Mouse (Mus musculus) megakaryocyte, adult 5-6 weeks (primary cell): Measurements from ENCODE around the gene Mocs3. TPM values are rescaled to one million over a fixed set of nuclear protein-coding genes. Genes with fewer than 3 reads are reported as not detected.
A peak's percentile ranks its signal among the peaks of the same experiment; 100 is the strongest.

Source experiments
- ATAC-seq: 2 replicates; pipeline ENCODE4 v1.8.0; 2016; ENCODE audit warnings: mild to moderate bottlenecking, inconsistent platforms; ENCODE audit not compliant: poor library complexity, severe bottlenecking
- total RNA-seq, 2 experiments: library from RNA; stranded (forward) in 1 of 2; stranded (reverse) in 1 of 2; fragments of 153-499, 151-499 nt in 1 of 2; fragments of 221-1000, 200-1000 nt in 1 of 2; gene quantifications; 2 replicates each; pipeline versions ENCODE4 v1.2.3 to v1.2.4; 2015 to 2017

Gene Mocs3
- total RNA-seq, 2 experiments from 2014 or later, result 2.1 to 3.4 TPM

DNA sequence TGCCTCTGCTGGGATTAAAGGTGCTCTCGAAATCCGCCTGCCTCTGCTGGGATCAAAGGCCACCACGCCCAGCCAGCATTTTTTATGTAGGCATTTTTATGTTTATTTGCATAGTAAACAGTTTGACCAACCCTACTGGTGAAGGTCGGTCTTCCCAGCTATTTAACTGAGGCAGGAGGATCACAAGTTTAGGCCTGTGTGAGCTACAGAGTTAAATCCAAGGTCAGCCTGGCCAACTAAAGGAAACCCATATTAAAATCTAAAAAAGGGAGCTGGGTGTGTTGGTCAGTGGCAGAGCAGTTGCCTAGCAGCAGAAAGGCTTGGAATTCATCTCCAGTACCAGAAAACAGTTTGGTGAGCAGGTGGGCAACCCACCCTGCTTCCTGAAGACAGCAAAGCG lies 2.9 kb downstream of the Mocs3 start:
- no peak for ATAC-seq

DNA sequence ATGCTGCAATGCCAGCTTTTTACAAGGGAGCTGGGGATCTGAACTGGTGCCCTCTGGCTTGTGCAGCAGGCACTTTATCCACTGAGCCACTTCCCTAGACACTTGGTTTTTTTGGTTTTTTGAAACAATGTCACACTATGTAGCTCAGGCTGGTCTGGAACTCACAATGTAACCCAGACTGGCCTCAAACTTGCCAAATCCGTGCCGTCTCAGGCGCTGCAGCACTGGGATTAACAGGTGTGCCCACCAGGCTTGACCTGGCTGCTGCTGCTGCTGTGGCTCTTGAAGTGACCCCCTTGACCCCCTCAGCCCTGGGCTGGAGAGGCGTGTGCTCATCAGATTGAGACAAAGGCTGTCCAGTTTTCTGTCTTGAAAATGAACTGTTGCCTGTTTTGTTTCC lies 7.9 kb downstream of the Mocs3 start:
- no peak for ATAC-seq

DNA sequence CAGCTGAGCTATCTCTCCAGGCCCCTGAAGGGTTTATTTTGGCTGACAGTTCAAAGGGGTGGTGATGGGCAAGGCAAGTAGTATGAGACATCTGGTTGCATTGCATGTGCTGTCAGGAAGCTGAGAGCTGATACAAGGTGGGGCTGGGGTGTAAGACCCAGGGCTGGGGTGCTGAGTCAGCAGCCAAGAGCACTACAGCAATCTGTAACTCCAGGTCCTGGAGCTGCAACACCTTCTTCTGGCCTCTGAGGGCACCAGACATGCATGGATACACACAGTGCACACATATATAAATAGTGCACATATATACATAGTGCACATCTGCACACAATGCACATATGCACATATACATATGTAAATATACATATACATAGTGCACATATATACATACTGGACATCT lies 12.4 kb downstream of the Mocs3 start:
- ATAC-seq, result no peak

DNA sequence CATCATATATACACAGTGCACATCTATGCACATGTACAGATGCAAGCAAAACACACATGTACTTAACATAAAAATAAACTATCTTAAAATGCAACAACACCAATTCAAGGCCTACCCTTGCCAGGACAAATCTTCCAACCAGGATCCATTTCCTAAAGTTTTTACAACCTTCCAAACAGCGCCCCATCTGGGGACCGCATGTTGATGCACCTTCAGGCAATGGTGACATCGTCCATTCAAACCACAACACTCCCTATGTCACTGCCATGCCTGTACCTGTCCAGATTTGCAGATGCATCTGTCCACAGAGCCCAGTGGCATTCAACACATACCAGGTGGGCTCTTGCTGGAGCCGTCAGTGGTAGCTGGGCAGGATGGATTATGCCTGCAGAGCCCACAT lies 12.9 kb downstream of the Mocs3 start:
- no peak for ATAC-seq

DNA sequence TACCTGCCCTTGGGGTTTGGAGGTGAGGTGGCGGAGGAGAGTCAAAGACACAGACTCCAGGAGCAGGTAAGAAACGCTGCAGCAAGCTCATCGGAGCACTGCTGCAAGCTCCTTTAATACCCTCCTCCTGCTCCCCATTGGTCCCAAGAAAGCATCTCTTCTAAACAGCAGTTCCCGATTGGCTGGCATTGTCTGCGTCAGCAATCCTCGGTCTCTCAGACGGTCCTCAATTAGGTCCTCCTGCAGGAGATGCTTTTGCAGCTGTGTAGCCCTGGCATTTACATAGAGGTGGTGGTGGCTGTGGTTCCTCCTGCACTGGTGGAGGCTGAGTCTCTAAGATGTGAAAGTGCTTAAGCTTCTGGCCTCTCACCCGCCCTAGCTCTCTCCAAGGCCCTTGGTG lies 15.1 kb downstream of the Mocs3 start:
- ATAC-seq, result no peak

DNA sequence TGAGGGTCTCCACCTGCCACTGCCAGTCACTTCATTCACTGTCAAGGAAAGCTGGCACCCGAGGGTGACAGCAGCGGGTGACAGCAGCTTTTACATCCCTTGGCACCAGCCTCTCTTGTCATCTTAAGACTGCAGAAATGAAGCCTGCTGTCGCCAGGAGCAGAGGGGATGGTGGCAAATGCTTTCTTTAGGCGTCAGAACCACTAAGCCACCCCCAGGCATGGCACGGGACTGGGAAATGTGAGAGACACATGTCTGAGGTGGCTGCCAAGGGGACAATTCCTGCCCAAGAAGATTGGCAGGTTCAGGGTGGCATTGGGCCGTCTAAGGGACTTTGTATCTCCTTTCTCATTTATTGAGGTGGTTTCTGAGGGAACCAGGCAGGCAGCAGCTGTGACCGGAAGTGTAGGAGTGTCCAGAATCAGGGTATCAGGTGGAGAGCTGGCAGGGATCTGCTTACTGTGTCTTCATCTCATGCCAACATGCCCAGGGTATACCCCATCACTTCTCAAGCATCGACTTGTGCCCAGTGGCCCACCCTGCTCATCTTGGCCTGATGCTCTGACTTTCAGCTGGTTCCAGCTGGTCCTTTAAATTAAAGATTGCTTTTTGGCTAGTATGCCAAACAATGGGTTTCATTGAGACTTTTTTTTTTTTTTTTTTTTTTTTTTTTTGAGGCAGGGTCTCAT lies 17.9 kb downstream of the Mocs3 start:
- no peak for ATAC-seq

DNA sequence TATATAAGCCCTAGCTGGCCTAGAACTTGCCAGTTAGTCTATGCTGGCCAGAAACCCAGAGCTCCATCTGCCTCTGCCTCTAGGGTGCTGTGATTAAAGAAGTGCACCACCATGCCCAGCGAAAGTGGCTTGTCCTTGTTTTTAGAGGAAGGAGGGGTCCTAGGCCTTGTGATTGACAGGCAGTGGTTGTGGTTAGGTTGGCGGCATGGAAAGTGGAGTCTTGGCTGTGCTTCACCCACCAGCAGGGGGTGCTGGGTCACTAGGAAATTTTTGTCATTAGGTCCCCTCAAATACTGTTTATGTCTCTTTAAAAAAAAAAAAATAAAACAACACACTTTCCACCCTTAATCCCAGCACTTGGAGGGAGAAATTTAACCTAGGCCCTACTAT lies 18.4 kb downstream of the Mocs3 start:
- peak; percentile 80 for ATAC-seq

DNA sequence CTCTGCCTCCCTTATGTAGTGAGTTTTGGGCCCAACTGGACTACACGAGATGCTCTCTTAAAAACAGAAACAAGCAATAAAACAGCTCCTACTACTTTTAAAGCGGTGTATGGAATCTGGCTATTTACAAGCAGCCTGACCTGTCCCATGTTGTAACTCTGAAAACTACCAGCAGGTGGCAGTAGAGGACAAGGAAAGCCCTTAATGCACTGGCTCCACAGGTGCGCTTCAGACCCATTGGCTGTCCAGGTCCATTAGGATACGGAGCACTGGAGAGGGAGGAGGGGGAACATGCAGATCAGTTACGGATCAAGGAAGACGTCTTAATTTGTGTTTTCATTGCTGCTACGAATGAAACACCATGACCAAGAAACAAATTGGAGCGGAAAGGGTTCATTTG lies 19.8 kb downstream of the Mocs3 start:
- peak; percentile 89 for ATAC-seq

DNA sequence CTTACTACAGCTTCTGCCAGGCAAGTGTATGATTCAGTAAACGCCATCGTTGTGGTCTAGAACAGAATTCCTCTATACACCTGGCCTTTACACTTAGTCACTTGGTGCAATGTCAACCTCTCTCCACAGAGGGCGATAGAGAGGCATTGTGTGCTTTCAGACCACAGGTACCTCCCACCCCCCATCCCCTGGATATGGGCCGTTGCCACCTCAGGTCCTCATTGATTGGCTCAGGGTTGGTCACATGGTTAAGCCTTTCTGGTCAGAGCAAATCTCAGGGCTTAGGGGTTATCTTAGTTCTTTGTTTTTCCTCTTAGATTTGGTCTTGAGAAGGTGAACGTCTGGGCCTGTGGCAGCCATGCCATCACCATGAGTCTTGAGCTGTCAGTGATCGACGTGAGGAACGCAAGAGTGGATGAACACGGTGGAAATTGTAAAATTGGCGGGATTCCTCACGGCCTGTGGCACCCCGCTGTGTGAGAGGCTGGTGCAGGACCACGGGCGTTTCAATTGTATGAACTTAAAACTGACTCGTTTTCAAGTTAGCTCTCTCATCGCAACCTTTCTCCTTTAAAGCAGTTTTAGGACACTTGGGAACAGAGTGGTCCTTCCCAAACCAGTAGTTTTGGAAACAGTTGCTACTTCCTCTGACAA lies 22.3 kb downstream of the Mocs3 start:
- 0 out of 2 replicates have a peak, but pooled peaks have one; percentile 29 for ATAC-seq

DNA sequence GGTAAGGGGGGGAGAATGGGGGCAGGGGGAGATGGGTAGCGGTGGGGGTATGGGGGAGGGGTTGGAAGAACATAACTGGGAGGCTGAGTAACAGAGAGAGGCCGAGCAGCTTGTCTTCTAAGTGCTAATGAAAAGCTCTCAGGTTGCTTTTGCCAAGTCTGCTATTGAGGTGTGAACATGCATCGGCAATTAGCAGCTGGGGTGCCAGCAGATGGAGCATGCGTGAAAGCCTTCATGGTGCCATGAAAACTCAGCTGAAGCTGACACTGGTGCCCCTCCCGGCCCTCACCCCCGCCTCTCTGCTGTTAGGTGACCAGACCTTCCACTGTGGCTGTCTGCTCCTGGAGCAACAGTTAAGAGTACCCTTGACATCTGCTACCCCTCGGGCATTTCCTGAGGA lies 23.4 kb downstream of the Mocs3 start:
- no peak for ATAC-seq

DNA sequence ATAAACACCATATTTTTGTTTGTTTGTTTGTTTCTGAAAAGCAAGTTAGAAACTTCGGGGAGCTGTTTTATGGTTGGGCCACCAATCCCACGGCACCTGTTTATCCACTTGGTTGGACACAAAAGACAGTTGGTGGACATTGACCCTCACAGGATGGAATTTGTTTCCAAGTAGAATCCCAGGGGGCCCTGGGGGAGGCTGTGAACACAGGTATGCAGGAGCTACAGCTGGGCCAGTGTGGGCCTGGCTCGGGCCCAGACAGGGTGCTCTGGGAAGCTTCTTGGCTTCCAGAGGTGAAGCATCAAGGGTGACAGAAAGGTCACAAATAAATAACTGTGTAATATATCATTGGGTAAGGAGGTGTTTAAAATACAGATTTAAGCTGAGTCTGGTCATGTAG lies 26.1 kb downstream of the Mocs3 start:
- ATAC-seq, result no peak

DNA sequence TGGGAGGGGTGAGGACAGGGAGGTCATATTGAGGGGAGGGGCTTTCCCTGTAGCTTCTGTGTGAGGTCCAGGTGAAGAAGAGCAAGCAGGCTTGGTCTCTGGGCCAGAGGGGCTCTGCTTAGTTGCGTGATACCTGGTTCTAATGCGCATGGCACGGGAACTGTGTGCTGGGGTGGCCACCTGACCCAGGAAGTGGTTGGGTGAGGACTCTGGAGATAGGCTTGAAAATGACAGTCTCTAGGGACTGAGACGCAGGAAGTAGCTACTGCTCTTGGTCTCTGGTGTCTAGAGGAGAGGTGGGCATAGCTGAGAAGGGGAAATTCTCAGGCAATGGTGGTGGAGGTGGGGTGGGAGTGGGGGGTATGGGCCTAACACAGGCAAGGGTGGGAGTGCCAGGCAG lies 26.8 kb downstream of the Mocs3 start:
- no peak for ATAC-seq

DNA sequence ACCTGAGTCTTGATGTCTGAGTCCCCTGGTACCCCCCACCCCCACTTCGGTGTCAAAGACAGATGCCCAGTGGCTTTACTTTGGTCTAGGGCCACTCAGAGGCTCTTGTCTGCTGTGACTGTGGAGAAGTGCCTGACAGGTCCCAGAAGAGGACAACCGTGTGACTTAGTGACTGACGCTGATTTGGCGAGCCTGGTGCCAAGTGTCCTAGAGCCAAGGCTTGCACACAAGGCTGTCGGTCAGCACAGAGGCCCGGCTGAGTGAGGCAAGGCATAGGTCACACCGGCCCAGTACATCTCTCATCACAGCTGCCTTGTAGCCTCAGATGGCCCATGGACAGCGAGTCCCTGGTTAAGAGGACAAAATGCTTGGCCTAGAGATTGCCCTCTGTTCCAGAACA lies 28.6 kb downstream of the Mocs3 start:
- ATAC-seq, result no peak

DNA sequence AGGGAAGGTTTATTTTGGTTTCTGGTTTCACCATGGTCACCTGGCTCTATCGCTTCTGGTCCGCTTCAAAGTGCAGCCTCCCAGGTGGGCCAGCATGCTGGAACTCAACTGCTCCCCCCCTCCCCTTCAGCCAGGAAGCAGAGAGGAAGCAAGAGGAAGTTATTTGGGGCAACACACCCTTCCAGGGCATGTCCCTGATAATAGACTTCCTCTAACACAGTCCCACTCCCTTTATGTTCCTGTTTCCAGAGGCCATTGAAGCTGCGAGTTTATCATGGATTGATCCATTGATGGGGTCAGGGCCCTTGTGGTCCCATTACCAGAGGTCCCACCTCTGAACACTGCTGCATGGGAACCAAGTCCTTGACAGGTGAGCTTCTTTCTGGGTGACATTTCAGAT lies 29.7 kb downstream of the Mocs3 start:
- ATAC-seq, result peak; percentile 66

DNA sequence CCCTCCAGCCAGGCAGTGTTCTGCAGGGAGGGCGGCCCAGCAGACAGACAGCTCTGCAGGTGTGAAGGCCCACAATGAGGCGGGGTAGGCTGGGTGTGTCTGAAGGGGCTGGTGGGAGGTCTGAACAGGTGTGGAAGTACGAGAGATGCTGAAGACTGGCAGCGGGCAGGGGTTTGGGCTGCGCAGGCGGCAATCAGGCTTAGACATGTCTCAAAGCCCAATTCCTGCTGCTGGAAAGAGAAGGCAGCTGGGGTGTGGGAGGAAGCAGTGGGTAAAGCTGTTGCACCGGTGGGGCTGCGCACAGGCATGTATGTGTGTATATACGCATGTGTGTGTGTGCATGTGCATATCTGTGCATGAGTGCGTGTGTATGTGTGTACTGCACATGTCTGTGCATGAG lies 30.5 kb downstream of the Mocs3 start:
- no peak for ATAC-seq

DNA sequence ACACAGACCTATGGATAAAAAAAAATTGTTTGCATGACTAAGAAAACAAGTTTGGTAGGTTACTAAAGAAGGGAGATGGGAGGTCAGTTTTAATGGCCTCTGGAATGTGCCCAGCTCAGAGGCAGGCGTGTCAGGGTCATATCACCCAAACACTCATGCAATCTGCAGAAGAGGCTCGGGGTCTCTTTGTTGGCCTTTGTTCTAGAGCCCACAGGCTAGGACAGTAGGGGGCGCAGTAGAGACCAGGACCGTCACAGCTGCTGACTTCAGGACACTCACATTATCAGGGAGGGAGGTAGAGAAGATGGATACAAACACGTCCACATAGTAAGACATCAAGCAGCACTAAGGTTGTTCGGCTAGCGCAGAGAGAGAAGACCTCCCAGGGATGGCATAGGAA lies 37.6 kb downstream of the Mocs3 start:
- ATAC-seq, result no peak

DNA sequence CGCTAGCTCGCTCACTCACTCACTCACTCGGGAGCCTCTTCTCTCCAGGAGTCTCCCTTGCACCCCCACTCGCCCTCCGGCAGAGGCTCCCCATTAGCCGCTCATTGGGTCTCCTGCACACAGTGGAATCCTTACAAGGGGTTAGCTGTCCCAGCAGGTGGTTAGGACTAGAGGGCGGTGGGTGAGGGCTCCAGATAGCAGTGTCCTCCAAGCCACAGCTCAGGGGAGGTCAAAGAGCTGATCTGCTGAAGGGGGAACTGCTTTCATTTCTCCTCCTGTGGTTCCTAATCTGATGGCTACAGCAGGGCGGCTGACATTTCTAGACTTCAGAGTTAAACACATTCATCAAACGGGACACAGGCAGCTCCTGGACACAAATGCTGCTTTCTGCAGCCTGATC lies 43.0 kb downstream of the Mocs3 start:
- peak; percentile 69 for ATAC-seq

DNA sequence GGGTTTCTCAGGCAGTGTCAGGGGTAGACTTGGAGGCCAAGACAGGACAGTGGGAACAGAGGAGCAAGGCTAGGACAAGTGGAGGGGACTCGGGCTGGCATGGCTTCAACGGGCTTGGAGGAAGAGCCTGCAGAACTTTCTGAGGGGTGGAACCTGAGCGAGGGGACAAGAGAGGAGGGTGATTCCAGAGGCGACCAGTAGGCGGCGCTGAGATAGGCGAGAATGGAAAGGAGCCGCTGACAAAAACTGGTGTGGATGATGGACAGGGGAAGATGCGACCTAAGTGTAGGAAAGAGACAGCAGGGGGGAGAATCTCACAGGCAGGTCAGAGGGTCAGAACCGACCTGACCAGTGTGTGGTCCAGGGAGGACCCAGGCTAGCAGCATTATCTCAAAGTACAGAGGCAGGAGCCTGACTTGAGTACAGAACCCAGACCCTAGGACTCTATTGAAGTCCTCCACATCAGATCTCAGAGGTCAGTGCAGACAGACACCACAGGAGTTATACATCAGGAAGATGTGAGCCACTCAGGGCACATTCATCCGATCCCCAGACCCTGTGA lies 44.0 kb downstream of the Mocs3 start:
- ATAC-seq, result peak; percentile 78

DNA sequence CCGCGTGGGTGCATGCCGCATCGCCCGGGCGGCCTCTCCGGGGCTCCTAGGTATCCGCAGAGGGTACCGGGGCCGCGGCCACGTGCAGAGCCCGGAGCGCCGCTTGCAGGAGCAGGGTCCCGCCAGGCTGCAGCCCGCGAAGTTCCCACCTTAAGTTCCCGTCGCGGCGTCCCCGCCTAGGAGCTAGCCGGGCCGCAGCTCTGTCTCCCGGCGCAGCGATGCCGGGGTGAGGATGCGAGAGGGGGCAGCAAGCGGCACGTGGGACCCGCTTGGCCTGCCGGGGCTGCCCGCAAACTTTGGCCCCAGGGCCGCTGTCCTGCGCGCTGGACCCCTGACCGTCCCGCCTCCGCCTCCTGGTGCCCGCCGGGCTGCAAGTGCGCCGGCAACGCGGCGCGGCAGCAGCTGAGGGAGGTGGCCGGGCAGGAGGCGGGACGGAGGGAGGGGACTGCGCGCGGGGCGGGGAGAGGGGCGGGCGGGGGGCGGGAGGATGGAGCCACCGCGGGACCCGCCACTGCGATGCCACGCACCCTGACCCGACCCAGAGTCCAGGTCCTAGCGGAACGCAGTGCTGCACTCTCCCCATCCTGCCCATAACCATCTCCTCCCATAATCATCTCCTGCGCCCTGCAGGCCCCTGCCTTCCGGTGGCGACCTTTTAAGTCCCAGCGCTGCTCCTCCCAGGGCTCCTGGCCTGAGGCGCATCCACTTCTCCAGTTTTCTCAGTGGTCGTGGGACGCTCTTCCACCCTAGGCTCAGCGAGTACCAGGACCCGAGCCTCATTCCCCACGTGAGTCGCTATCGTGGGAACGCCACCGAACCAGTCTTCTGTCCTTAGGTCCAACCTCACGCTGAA lies 50.5 kb downstream of the Mocs3 start:
- ATAC-seq, result no peak

DNA sequence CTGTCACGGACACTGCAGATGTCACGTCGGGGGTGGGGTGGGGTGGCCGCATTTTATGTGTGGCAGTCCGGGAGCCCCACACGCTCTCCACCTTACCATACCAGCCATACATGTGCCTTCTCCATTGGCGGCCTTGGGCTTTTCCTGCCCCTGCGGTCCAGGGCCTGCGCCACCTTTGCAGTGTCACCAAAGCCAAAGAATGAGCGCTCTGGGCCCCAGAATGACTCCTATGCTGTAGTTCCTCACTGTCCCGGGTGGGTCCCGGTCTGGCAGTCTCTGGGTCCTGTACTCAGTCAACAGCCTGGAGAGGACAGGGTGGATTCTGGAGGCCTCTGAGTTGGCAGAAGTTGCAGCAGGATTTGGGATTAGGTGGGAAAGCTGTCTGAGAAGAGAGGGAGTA lies 51.2 kb downstream of the Mocs3 start, which contains the start of gene Kcng1:
Kcng1 (minus strand) TSS at position 155 of the 400 bp plus-strand sequence.
- no peak for ATAC-seq
